13 mouse cellular contexts compared by ENCODE assay signal in genomic region chr15:97534878-97535277, GRCm38 (mm10).
DNase-seq lines count a peak whose midpoint lies in the region; ATAC-seq and TF ChIP-seq lines count a peak whose summit lies in the region.
"Had no signal": no experiment of that assay in that cellular context is flagged by ENCODE, and none has a peak within 500 bp of the region (broad histone marks: within the 10 kb centered on the region; RNA-seq: fewer than 3 reads in every experiment).

No protein-coding gene starts in this region.

- no peak overlapping the region for H3K9ac ChIP-seq in liver, postnatal 0 days (replicated peaks)
- H3K9ac ChIP-seq: limb, embryonic 12.5 days; lung, embryonic 14.5 days had no signal

- TF ChIP-seq EP300 in liver, postnatal 0 days (IDR thresholded peaks at IDR 0.05; ENCODE audit: low read depth), result no peak

- H3K27me3 ChIP-seq in thymus, adult 2 months (ENCODE audit: control insufficient read depth, insufficient read depth, low read length), result no peaks in the 10 kb centered on the region
- no peaks in the 10 kb centered on the region for H3K27me3 ChIP-seq in liver, postnatal 0 days (ENCODE audit: insufficient read depth, low read length)
- H3K27me3 ChIP-seq: limb, embryonic 12.5 days had no signal

- no peaks in the 10 kb centered on the region for H3K9me3 ChIP-seq in liver, postnatal 0 days (ENCODE audit: low read length)

- intact Hi-C loops in left cerebral cortex, postnatal 14 days (cut with DNase I), result no loop called here

- ATAC-seq in liver, postnatal 0 days, result no peak

- DNase-seq in cerebellum, postnatal 10 days, result peak; percentile 20 to 21
- DNase-seq in cerebellum, adult 8-10 months, result no peak
- peak; percentile 22 to 31 for DNase-seq in left cerebral cortex, postnatal 14 days (ENCODE audit: low spot score in 2 of 2)
- no peak for DNase-seq in left cerebral cortex, adult 18-20 months (ENCODE audit: low spot score in 2 of 2)
- peak; percentile 8 to 21 for DNase-seq in layer of hippocampus, adult 8-10 months (ENCODE audit: low spot score in 2 of 2)
- DNase-seq in thymus, adult 2 months, result peak; percentile 40
- DNase-seq in liver, postnatal 0 days, result no peak
- DNase-seq in adrenal gland, postnatal 4 days (ENCODE audit: low spot score in 2 of 2), result no peak
- DNase-seq: gastrocnemius, postnatal 36 days; heart, postnatal 4 days; lung, embryonic 14.5 days had no signal

- H3K36me3 ChIP-seq in thymus, adult 2 months (ENCODE audit: control insufficient read depth, insufficient read depth, low read length), result no peaks in the 10 kb centered on the region
- H3K36me3 ChIP-seq in liver, postnatal 0 days (replicated peaks; ENCODE audit: insufficient read depth, low read length), result no peaks in the 10 kb centered on the region
- H3K36me3 ChIP-seq: limb, embryonic 12.5 days had no signal

- no peak for TF ChIP-seq CTCF in thymus, adult 2 months (IDR thresholded peaks at IDR 0.05; ENCODE audit: borderline replicate concordance, control insufficient read depth, extremely low read depth, insufficient read depth, low read length, poor library complexity)
- TF ChIP-seq CTCF in liver, postnatal 0 days (IDR thresholded peaks at IDR 0.05; ENCODE audit: low read depth), result no peak

- WGBS in thymus, adult 2 months, result 53% methylated on average over 5 of the region's 5 CpGs
- 71% methylated on average over 5 of the region's 5 CpGs for WGBS in liver, postnatal 0 days (ENCODE audit: insufficient replicate concordance)

- no peak for TF ChIP-seq POLR2A in thymus, adult 2 months (IDR thresholded peaks at IDR 0.05; ENCODE audit: control insufficient read depth, extremely low read depth, insufficient read depth, low read length, poor library complexity)

- H3K4me1 ChIP-seq in thymus, adult 2 months (replicated peaks; ENCODE audit: control insufficient read depth, insufficient read depth, low read length), result peaks cover 18% of the 10 kb centered on the region
- H3K4me1 ChIP-seq in liver, postnatal 0 days (ENCODE audit: insufficient read depth), result no peaks in the 10 kb centered on the region
- H3K4me1 ChIP-seq: limb, embryonic 12.5 days had no signal

- no peak overlapping the region for H3K4me2 ChIP-seq in liver, postnatal 0 days (ENCODE audit: low read depth, low read length)
- H3K4me2 ChIP-seq: limb, embryonic 12.5 days; lung, embryonic 14.5 days had no signal

- no peak overlapping the region for H3K4me3 ChIP-seq in thymus, adult 2 months (ENCODE audit: control insufficient read depth, insufficient read depth, low read length)
- no peak overlapping the region for H3K4me3 ChIP-seq in liver, postnatal 0 days (ENCODE audit: low read depth, low read length)
- H3K4me3 ChIP-seq: limb, embryonic 12.5 days had no signal

- H3K27ac ChIP-seq in thymus, adult 2 months (ENCODE audit: control insufficient read depth, insufficient read depth, low read length), result no peak overlapping the region; the same call in 1 of the 2 replicates
- H3K27ac ChIP-seq in liver, postnatal 0 days (ENCODE audit: low read depth), result no peak overlapping the region
- H3K27ac ChIP-seq: kidney, postnatal 0 days; limb, embryonic 12.5 days had no signal

Comparison
In these comparisons a context has a peak if more than half of its experiments do, and no peak if none do; other contexts are left out.
1. DNase-seq: peak in cerebellum, postnatal 10 days (2 of 2), left cerebral cortex, postnatal 14 days (2 of 2), layer of hippocampus, adult 8-10 months (2 of 2) and thymus, adult 2 months (single experiment); none in cerebellum, adult 8-10 months (single experiment), left cerebral cortex, adult 18-20 months (0 of 2), liver, postnatal 0 days (single experiment) and adrenal gland, postnatal 4 days (0 of 2).